Mouse (Mus musculus) adrenal gland, postnatal 4 days (tissue): Measurements from ENCODE around the gene Prr15l. TPM values are rescaled to one million over a fixed set of nuclear protein-coding genes. Genes with fewer than 3 reads are reported as not detected.
A peak's percentile ranks its signal among the peaks of the same experiment; 100 is the strongest.

ENCODE experiments used
- DNase-seq, 2 experiments: peaks; one replicate each; pipeline ENCODE4 v3.0.0; 2021 to 2022; ENCODE audit warnings: low spot score in 2 of 2, mixed read lengths in 2 of 2
- total RNA-seq, 2 experiments: library from RNA; stranded (reverse); gene quantifications; 2 replicates each; pipeline ENCODE4 v1.2.3; 2021

Gene Prr15l
- total RNA-seq, 2 experiments from 2014 or later, result 0.28 to 7.8 TPM

DNA sequence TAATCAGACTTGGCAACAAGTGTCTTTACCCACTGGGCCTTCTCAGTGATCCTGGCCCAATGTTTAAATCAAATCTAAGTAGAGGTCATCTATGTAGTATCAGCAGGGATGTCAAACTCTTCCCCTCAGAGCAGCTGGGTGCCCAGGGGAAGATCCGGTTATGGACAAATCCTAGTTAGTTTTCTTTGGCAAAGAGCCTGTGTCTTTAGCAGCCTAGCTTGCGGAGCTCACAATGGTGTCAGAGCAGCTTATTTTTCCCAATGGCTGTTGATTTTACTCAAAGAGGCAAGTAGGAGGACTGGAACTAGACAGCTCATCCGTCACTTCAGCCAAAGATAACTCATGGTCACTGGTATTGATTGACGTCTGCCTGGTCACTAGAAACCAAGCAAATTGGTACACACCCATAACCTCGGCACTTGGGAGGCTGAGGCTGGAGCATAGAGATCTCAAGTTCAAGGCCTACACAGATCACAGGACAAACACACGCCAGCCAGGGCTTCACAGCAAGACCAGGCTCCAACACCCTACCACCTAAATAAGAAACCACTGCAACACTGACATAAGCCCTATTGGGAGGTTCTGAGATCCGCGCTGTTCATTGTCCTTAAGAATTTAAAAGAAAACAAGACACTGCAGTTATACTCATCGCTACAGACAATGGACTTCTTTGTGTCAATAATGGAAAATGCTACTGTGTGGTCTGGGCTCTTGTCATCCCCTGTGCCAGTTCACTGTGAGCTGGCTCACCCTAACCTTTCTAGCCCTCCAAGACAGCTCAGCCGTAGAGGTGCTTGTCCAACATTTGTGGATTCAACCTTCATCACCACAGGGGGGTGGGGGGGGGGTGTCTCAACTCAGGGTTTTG is 47.8 kb downstream of the Prr15l start:
- DNase-seq, result no peak

GRCm38 (mm10) chr11:96976379-96976687 is 48.4 kb downstream of the Prr15l start:
- DNase-seq, result no peak

DNA sequence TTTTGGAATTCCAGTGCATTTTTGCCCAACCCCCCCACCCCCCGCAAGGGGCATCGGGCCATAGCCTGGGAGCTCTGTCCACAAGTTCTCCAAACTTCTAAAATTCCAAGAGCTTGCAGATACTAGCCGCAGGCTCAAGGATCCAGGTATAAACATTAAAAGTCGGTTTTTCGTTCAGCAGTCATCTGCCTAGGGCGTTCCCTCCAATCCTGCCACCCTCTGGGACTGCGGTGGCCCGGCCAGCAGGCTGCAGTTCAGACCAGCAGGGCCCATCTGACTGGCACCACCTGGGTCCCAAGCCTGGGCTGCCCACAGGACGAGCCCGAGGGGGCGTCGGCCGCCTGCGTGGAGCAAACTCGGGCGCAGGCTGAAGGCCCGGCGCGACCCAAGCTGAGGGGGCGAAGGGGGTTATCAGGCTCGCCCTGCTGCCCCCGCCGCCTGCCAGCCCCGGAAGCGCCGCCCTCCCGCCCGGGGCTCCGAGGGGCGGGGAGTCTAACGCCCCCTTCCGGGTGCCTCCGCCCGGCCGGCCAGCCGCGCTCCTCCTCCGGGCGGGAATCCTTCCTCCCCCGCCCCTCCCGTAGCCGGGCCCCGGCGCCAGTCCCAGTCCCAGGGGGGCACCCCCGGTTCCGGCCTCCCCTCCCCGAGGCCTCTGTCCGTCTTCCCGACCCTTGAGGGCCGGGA is 49.1 kb downstream of the Prr15l start:
- DNase-seq, result peak; percentile 71 to 74

DNA sequence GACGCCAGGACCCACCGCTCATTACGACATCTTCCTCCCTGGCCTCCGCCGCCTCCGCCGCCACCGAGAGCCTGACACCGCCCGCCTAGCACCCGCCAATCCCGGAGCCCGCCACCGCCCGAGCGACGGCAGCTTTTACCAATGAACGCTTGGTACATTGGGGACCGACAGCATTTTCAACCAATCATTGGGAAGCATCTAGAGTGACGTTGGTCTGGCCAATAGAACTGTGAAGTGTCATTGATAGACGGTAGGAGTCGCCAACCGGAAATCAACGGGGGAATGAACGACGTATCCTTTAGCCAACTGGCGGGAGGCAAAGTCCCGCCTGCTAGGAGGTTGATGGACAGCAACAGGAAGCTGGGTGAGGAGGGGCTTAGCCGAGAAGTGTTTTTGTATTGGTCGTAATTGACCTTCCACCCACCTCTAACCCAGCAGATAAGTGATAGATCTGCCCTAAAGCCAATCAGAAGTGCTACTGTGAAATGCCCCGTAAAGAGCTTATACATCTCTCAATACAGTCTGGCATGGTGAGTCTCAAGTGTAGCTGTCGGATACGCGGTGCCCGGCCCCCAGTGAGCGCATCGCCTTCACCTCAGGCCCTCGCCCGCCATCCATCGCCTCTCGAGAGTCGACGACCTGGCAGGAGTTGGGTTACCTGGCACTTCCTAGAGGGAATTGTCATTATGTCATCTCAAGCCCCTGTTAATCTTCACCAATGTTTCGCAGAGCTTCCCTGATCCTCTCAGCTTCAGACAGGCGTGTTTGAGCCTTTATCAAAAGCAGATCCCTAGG is 49.9 kb downstream of the Prr15l start:
- DNase-seq, result peak; percentile 94 to 97

DNA sequence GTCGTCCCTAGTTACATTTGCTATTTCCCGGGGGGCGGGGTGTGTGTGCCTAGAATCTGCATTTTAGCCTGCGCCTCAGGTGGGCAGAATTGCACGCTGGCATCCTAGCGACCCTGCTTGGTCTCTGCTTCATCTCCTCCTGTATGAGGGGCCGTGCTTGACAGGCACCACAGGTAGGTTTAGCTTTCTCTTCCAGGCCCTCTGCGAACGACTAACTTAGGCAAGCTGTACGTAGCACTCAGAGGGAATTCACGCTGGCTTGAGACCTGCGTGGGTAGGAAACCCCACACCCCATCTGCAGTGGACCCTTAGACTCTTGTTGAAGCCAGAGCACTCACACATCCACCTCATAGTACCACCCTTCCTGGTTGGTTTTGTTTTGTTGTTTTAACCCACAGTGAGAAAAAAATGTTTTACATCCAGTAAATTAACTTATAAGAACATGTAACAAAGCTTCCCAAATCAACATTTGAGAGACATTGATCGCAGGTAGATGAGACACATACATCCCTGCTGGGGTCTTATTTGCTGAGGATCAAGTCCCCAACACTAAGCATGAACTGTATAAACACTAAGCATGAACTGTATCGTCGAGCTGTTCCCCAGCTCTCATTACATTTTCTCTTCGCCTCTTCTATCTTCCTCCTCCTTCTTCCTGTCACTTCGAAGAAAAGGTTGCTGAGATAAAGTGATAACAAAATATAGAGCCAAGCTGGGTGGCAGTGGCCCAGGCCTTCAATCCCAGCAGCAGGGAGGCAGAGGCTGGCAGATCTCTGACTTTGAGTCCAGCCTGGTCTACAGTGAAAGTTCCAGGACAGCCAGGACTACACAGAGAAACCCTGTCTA is 50.7 kb downstream of the Prr15l start:
- no peak for DNase-seq

DNA sequence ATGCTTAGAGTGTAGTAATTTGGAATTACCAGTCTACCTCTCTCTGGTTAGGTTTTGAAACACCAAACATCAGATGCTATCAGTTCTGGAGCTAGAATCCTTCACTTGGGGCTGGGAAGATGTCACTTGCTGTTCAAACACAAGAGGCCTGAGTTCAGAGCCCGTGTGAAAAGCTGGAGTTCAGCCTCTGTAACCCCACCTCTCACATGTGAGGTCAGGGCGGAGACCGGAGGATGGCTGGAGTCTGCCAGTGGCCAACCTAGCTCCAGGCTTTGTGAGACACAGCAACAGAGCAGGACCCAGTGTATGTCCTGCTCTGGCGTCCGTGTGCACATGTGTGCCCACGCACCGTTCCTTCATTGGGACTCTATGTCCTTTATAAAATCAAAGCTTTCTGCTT is 51.4 kb downstream of the Prr15l start:
- no peak for DNase-seq

DNA sequence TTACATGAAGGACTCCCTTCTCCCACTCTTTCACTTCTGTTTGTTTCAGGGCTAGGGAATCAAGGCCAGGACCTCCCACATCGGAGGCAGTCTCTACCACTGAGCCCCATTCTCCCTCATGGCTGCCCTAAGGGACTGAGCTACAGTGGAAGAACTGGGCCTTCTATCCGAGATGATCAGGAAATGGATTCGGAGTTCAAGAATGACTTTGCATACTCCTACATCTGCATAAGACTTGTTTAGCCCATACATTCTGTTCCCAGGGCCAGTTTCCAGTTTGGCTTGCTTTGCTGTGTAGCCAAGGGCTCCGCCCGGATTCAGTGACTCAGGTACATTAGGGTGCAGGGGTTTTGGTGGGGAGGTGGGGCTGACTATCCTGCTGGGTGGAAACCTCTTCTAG is 52.1 kb downstream of the Prr15l start:
- DNase-seq, result peak in 1 of 2 experiments; percentile 7

DNA sequence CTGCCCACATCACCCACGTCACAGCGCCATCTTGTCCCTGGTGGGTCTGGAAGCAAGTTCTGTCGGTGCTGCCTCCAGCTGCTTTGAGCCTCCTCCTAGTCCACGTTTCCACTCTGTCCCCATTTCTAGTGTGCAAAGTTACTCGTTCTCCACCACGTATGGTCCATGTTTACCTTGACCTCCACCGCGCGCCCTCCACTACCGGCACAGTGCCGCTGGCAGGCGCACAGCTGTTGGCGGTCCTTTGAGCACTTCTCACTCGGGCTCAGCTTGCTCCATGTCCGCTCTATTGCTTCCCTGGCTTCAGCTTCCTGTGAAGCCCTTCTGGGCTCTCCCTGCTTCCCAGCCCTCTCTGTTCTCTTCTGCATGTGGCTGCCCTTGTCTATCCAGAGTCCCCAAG is 53.6 kb downstream of the Prr15l start:
- DNase-seq, result no peak

- peak; percentile 51 to 67 for DNase-seq
These were observed 54.5 kb downstream of the Prr15l start for GRCm38 (mm10) chr11:96982355-96982754.

DNA sequence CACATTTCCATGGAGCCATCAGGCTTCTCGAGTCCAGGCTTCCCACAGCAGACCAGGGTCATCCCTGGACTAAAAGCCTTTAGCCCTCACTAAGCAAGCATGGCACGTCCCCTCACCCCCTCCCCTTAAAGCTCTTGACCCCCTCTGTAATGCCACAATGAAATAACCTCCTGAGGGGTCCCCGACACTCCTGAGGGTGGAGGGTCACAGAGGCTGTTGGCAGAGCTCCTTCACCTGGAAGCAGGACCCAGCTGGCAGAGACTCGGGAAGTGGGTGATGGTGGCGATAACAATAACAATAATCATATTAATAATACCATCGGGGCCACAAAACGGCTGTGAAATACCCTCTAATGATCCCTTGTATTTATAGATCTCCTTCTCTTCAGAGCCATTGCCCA is 55.0 kb downstream of the Prr15l start, which contains the start of gene Sp2:
Sp2 (minus strand) TSS at position 101 of the 400 bp plus-strand sequence.
- DNase-seq, result no peak

DNA sequence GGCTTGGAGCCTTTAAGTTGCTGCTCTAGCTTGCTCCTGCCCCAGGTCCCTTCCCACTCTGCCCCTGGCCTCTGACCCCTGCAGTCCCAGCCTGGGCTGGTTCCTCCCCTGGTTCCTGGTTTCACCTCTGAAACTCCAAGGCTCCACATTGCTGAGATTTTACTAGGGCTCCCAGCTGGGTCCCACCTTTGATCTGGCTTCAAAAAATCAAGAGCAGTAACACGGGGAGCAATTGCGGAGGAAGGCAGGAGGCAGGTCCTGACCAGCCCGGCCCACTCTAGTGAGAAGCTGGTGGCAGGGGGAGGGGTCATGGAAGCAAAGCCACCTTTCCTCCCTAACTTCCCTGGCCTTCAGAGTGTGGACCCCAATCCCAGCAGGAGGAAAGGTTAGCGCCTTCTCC is 57.0 kb downstream of the Prr15l start:
- no peak for DNase-seq

DNA sequence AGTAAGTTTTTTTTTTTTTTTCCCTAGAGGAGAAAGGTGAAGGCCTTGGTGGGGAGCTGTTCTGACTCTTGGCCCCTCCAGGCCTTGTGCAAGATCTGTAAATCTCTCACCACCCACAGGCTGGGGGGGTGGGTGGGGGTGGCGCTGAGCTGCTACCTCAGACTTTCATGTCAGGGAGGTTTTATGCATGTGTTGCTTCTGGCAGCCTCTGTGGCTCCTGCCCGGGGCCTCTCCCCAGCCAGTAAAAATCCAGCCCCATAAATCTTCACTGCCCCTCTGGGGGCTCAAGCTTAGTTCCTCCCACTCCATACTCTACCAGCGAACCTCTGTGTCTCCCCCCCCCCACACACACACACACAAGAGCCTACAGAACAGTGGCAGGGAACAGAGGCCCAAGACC is 58.6 kb downstream of the Prr15l start:
- DNase-seq, result no peak

Other genes with a start within 250 kb of the Prr15l start
- gene Snx11, start 150.5 kb upstream of the Prr15l start, total RNA-seq, result 10 to 100 TPM; 27.8 TPM
- gene Cbx1, start 139.0 kb upstream of the Prr15l start, total RNA-seq, result 100 to 1,000 TPM in 1 of 2 experiments, 10 to 100 TPM in 1; 93.5 to 109 TPM
- 100 to 1,000 TPM; 269 to 272 TPM for gene Nfe2l1, start 98.1 kb upstream of the Prr15l start, total RNA-seq
- gene Copz2, start 78.2 kb upstream of the Prr15l start, total RNA-seq, result 10 to 100 TPM; 53.2 to 62.5 TPM
- gene Cdk5rap3, start 11.6 kb upstream of the Prr15l start, total RNA-seq, result 10 to 100 TPM; 71.6 to 74.7 TPM
- gene Pnpo, start 15.9 kb downstream of the Prr15l start, total RNA-seq, result 10 to 100 TPM; 27.5 to 35.0 TPM
- gene Sp2, start 54.9 kb downstream of the Prr15l start, total RNA-seq, result 10 to 100 TPM; 23.3 to 26.0 TPM
- under 1 TPM; 0.42 TPM for gene Sp6, start 85.3 kb downstream of the Prr15l start, total RNA-seq
- gene Scrn2, start 101.8 kb downstream of the Prr15l start, total RNA-seq, result 10 to 100 TPM; 28.8 to 29.7 TPM
- gene Lrrc46, start 113.3 kb downstream of the Prr15l start, total RNA-seq, result 1 to 10 TPM in 1 of 2 experiments, under 1 TPM in 1; 0.76 to 1.3 TPM
- 100 to 1,000 TPM; 110 to 123 TPM for gene Mrpl10, start 113.5 kb downstream of the Prr15l start, total RNA-seq
- 10 to 100 TPM; 20.3 to 21.4 TPM for gene Osbpl7, start 122.5 kb downstream of the Prr15l start, total RNA-seq
- under 1 TPM; 0.45 to 0.62 TPM for gene Tbx21, start 187.2 kb downstream of the Prr15l start, total RNA-seq
- 10 to 100 TPM; 19.1 to 21.0 TPM for gene Tbkbp1, start 223.4 kb downstream of the Prr15l start, total RNA-seq